Mouse (Mus musculus): ENCODE results near the gene 2210408I21Rik.

GRCm38 (mm10) chr13:77256541-77256940 is 121.2 kb downstream of the 2210408I21Rik start:
- no peak for TF ChIP-seq POLR2A (IDR thresholded peaks at IDR 0.05; ENCODE audit: low read depth, low read length)
- TF ChIP-seq CTCF (IDR thresholded peaks at IDR 0.05; ENCODE audit: borderline replicate concordance, insufficient read depth, low read length), result no peak

Data from embryonic fibroblast, embryonic 13.5 days (primary cell).